Mouse (Mus musculus) midbrain, embryonic 16.5 days (tissue): ENCODE measurements at regions not wholly inside any gene's neighbourhood (a gene's known extent, or its start where the extent isn't known, plus 50 kb on each side); places are given as distances from the start of the nearest gene placed in this dataset.
"Not testable (repeated sequence)": the region's sequence is repeated elsewhere in the genome, so short reads cannot be mapped to it uniquely, and the experiment has no call there.

Experiments used
- ATAC-seq: fragments of 200-750 bp; cut with Nextera tagmentation; 2 replicates; pipeline ENCODE4 v1.8.0; 2017; ENCODE audit warnings: moderate TSS enrichment
- H3K27ac ChIP-seq: fragments of 300-500 bp; sonication (generic); 2 replicates; pipeline ENCODE4 v1.5.1; 2014; ENCODE audit warnings: mild to moderate bottlenecking, low read length, mixed read lengths
- H3K27me3 ChIP-seq: fragments of 300-500 bp; sonication (generic); 2 replicates; pipeline ENCODE4 v1.6.1; 2014; ENCODE audit warnings: low read depth, low read length, mixed read lengths; ENCODE audit not compliant: control insufficient read depth, insufficient read depth
- H3K36me3 ChIP-seq: fragments of 300-500 bp; sonication (generic); 2 replicates; pipeline ENCODE4 v1.6.1; 2014; ENCODE audit warnings: mild to moderate bottlenecking, low read length, moderate library complexity, mixed read lengths; ENCODE audit not compliant: control insufficient read depth, insufficient read depth
- H3K4me1 ChIP-seq: fragments of 300-500 bp; sonication (generic); 2 replicates; pipeline ENCODE4 v1.6.1; 2014; ENCODE audit warnings: mild to moderate bottlenecking, low read length, mixed read lengths; ENCODE audit not compliant: control insufficient read depth, insufficient read depth
- H3K4me2 ChIP-seq: fragments of 300-500 bp; sonication (generic); 2 replicates; pipeline ENCODE4 v1.6.1; 2014; ENCODE audit warnings: mild to moderate bottlenecking, low read length, mixed read lengths
- H3K4me3 ChIP-seq: fragments of 300-500 bp; sonication (generic); 2 replicates; pipeline ENCODE4 v1.5.1; 2014; ENCODE audit warnings: low read depth, mild to moderate bottlenecking, low read length, moderate library complexity, mixed read lengths
- H3K9ac ChIP-seq: fragments of 300-500 bp; sonication (generic); 2 replicates; pipeline ENCODE4 v1.6.1; 2014; ENCODE audit warnings: low read depth, low read length, mixed read lengths
- H3K9me3 ChIP-seq: fragments of 300-500 bp; sonication (generic); replicated peaks from 2 replicates; pipeline ENCODE4 v1.6.1; 2014; ENCODE audit warnings: mild to moderate bottlenecking, low read length, mixed read lengths; ENCODE audit not compliant: control insufficient read depth, poor library complexity, severe bottlenecking
- WGBS: fragments of 180-500 bp; shearing (Covaris S2); extraction: QIAGEN DNeasy Blood & Tissue Kit; methylation state at CpG from one replicate; pipeline ENCODE4 v1.1.7; 2014; 5-methylcytosine and 5-hydroxymethylcytosine counted together

- no peaks in the 10 kb centered on the region for H3K9me3 ChIP-seq
Measured at GRCm38 (mm10) chr1:30696342-30696741, 177.4 kb downstream of the Phf3 start.

GRCm38 (mm10) chr1:30685318-30685717 lies 188.4 kb downstream of the Phf3 start:
- Histone ChIP-seq H3K4me2 (no peak overlapping the region), H3K4me1 (no peaks in the 10 kb centered on the region), H3K4me3 (no peak overlapping the region), H3K9me3 (no peaks in the 10 kb centered on the region), H3K27ac (no peak overlapping the region), H3K9ac (no peak overlapping the region), H3K27me3 (no peaks in the 10 kb centered on the region), H3K36me3 (no peaks in the 10 kb centered on the region)
- no peak for ATAC-seq
- WGBS, result 89% methylated on average over 3 of the region's 3 CpGs

More at GRCm38 (mm10) chr1:30696342-30696741, 177.4 kb downstream of the Phf3 start:
- Histone ChIP-seq H3K4me1 (no peaks in the 10 kb centered on the region), H3K27me3 (no peaks in the 10 kb centered on the region), H3K36me3 (no peaks in the 10 kb centered on the region), H3K27ac (no peak overlapping the region), H3K4me3 (no peak overlapping the region), H3K4me2 (no peak overlapping the region), H3K9ac (no peak overlapping the region)
- ATAC-seq, result no peak

GRCm38 (mm10) chr1:30683889-30684288 lies 189.8 kb downstream of the Phf3 start:
- Histone ChIP-seq H3K9ac (no peak overlapping the region), H3K27ac (no peak overlapping the region), H3K4me1 (no peaks in the 10 kb centered on the region), H3K4me2 (no peak overlapping the region), H3K27me3 (no peaks in the 10 kb centered on the region), H3K36me3 (no peaks in the 10 kb centered on the region), H3K9me3 (no peaks in the 10 kb centered on the region), H3K4me3 (no peak overlapping the region)
- WGBS, result 69% methylated on average over 2 of the region's 2 CpGs
- ATAC-seq, result no peak

GRCm38 (mm10) chr1:30639807-30640206 lies 233.9 kb downstream of the Phf3 start:
- Histone ChIP-seq H3K4me1 (peaks cover 7% of the 10 kb centered on the region; the same call in 1 of the 2 replicates), H3K4me3 (no peak overlapping the region), H3K27ac (peak overlapping the region; percentile 50), H3K9ac (no peak overlapping the region), H3K36me3 (no peaks in the 10 kb centered on the region), H3K27me3 (no peaks in the 10 kb centered on the region), H3K9me3 (no peaks in the 10 kb centered on the region), H3K4me2 (peak overlapping the region; percentile 26)
- peak; percentile 79 for ATAC-seq
- 18% methylated on average over 2 of the region's 2 CpGs for WGBS

- Histone ChIP-seq H3K4me3 (no peak overlapping the region), H3K4me2 (no peak overlapping the region), H3K27ac (no peak overlapping the region), H3K4me1 (no peaks in the 10 kb centered on the region), H3K9ac (no peak overlapping the region), H3K27me3 (no peaks in the 10 kb centered on the region), H3K9me3 (no peaks in the 10 kb centered on the region), H3K36me3 (no peaks in the 10 kb centered on the region)
- no peak for ATAC-seq
- WGBS, result 85% methylated on average over 1 of the region's 1 CpGs
Measured at GRCm38 (mm10) chr1:30632760-30633159, 241.0 kb downstream of the Phf3 start.

GRCm38 (mm10) chr1:30627796-30628195 lies 245.9 kb downstream of the Phf3 start:
- WGBS, result 87% methylated on average over 5 of the region's 5 CpGs
- not testable (repeated sequence) for H3K9me3 ChIP-seq

GRCm38 (mm10) chr1:30595122-30595730 lies 278.5 kb downstream of the Phf3 start:
- no peak overlapping the region; the same call in 1 of the 2 replicates for H3K27ac ChIP-seq
- H3K9ac ChIP-seq, result no peak overlapping the region
- peaks cover 4% of the 10 kb centered on the region; the same call in 1 of the 2 replicates for H3K4me1 ChIP-seq
- H3K4me2 ChIP-seq, result 0 out of 2 replicates have a peak overlapping the region, but pooled peaks have one; percentile 16
- H3K27me3 ChIP-seq, result no peaks in the 10 kb centered on the region
- no peak overlapping the region for H3K4me3 ChIP-seq
- H3K36me3 ChIP-seq, result no peaks in the 10 kb centered on the region
- 38% methylated on average over 7 of the region's 7 CpGs for WGBS
- no peaks in the 10 kb centered on the region for H3K9me3 ChIP-seq
- ATAC-seq, result peak; percentile 76

More at GRCm38 (mm10) chr1:30627796-30628195, 245.9 kb downstream of the Phf3 start:
- not testable (repeated sequence) for H3K27ac ChIP-seq, H3K9ac ChIP-seq, H3K36me3 ChIP-seq, H3K4me2 ChIP-seq, H3K4me3 ChIP-seq, H3K27me3 ChIP-seq, ATAC-seq, H3K4me1 ChIP-seq

GRCm38 (mm10) chr1:30594036-30594435 lies 279.7 kb downstream of the Phf3 start:
- no peaks in the 10 kb centered on the region for H3K27me3 ChIP-seq
- ATAC-seq, result no peak
- H3K9me3 ChIP-seq, result no peaks in the 10 kb centered on the region
- no peaks in the 10 kb centered on the region for H3K36me3 ChIP-seq
- H3K4me1 ChIP-seq, result peaks cover 4% of the 10 kb centered on the region; the same call in 1 of the 2 replicates
- H3K4me3 ChIP-seq, result no peak overlapping the region
- no peak overlapping the region for H3K4me2 ChIP-seq
- H3K9ac ChIP-seq, result no peak overlapping the region
- WGBS, result 67% methylated on average over 1 of the region's 1 CpGs
- H3K27ac ChIP-seq, result no peak overlapping the region

GRCm38 (mm10) chr1:30590721-30591120 lies 283.0 kb downstream of the Phf3 start:
- Histone ChIP-seq H3K4me2 (no peak overlapping the region), H3K9me3 (no peaks in the 10 kb centered on the region), H3K4me3 (no peak overlapping the region), H3K9ac (no peak overlapping the region), H3K4me1 (peaks cover 4% of the 10 kb centered on the region; the same call in 1 of the 2 replicates), H3K27me3 (no peaks in the 10 kb centered on the region), H3K36me3 (no peaks in the 10 kb centered on the region), H3K27ac (no peak overlapping the region)
- 55% methylated on average over 4 of the region's 4 CpGs for WGBS
- no peak for ATAC-seq
